Mouse (Mus musculus) bone marrow macrophage, adult 2 months (primary cell): ENCODE measurements around the gene Gmfg. TPM values are rescaled to one million over a fixed set of nuclear protein-coding genes. Genes with fewer than 3 reads are reported as not detected.

ENCODE experiments used
- H3K27ac ChIP-seq: 2 replicates; pipeline ENCODE4 v1.5.1; 2012; ENCODE audit warnings: low read depth, low read length; ENCODE audit not compliant: insufficient read depth
- H3K4me1 ChIP-seq: 2 replicates; pipeline ENCODE4 v1.6.1; 2012; ENCODE audit warnings: low read length; ENCODE audit not compliant: control insufficient read depth, insufficient read depth
- H3K4me3 ChIP-seq: 2 replicates; pipeline ENCODE4 v1.5.1; 2012; ENCODE audit warnings: mild to moderate bottlenecking, low read length, moderate library complexity; ENCODE audit not compliant: insufficient read depth
- CTCF ChIP-seq: IDR thresholded peaks from 2 replicates; pipeline ENCODE4 v1.5.1; 2012; ENCODE audit warnings: low read depth, mild to moderate bottlenecking, low read length, moderate library complexity
- POLR2A ChIP-seq: IDR thresholded peaks from 2 replicates; pipeline ENCODE4 v1.6.1; 2012; ENCODE audit warnings: mild to moderate bottlenecking, low read depth, low read length, borderline replicate concordance
- polyA plus RNA-seq: library from polyadenylated mRNA; stranded (reverse); fragments of >200 nt; gene quantifications from 2 replicates; pipeline ENCODE4 v1.2.4, GENCODE M21; 2012; ENCODE audit not compliant: missing spikeins, insufficient read depth, insufficient read length

The Gmfg gene
- polyA plus RNA-seq, 1 experiment = 349 TPM

GRCm38 (mm10) chr7:28436271-28436904 is 859 bp upstream of the Gmfg start:
- TF ChIP-seq POLR2A (no peak), CTCF (no peak)
- peaks cover 43% of the 10 kb centered on the region for H3K4me1 ChIP-seq
- H3K27ac ChIP-seq = peak overlapping the region; percentile 46
- H3K4me3 ChIP-seq = peak overlapping the region; percentile 73

- Histone ChIP-seq H3K4me1 (peaks cover 44% of the 10 kb centered on the region), H3K4me3 (no peak overlapping the region), H3K27ac (no peak overlapping the region)
- TF ChIP-seq CTCF (no peak), POLR2A (no peak)
These were observed 717 bp downstream of the Gmfg start for GRCm38 (mm10) chr7:28437964-28438363.

GRCm38 (mm10) chr7:28438771-28439170 is 1.5 kb downstream of the Gmfg start:
- H3K4me1 ChIP-seq = peaks cover 40% of the 10 kb centered on the region
- no peak overlapping the region for H3K4me3 ChIP-seq
- TF ChIP-seq CTCF (no peak), POLR2A (no peak)
- no peak overlapping the region for H3K27ac ChIP-seq

- Histone ChIP-seq H3K4me1 (peaks cover 44% of the 10 kb centered on the region), H3K27ac (peak overlapping the region; percentile 89), H3K4me3 (peak overlapping the region; percentile 55)
- TF ChIP-seq POLR2A (no peak), CTCF (no peak)
These were observed 3.5 kb downstream of the Gmfg start for GRCm38 (mm10) chr7:28440739-28441138.

- Histone ChIP-seq H3K27ac (peak overlapping the region; percentile 89), H3K4me3 (peak overlapping the region; percentile 39), H3K4me1 (peaks cover 44% of the 10 kb centered on the region)
- TF ChIP-seq CTCF (no peak), POLR2A (no peak)
These were observed 4.7 kb downstream of the Gmfg start for GRCm38 (mm10) chr7:28441776-28442485.

GRCm38 (mm10) chr7:28442688-28443087 is 5.4 kb downstream of the Gmfg start:
- no peak for TF ChIP-seq CTCF
- TF ChIP-seq POLR2A = no peak
- Histone ChIP-seq H3K27ac (peak overlapping the region; percentile 89), H3K4me1 (peaks cover 39% of the 10 kb centered on the region), H3K4me3 (peak overlapping the region; percentile 21)

- H3K4me1 ChIP-seq = peaks cover 39% of the 10 kb centered on the region
- TF ChIP-seq POLR2A (no peak), CTCF (no peak)
- peak overlapping the region; percentile 73 for H3K27ac ChIP-seq
- no peak overlapping the region for H3K4me3 ChIP-seq
These were observed 7.2 kb downstream of the Gmfg start for GRCm38 (mm10) chr7:28444344-28444974.

- no peak overlapping the region for H3K4me3 ChIP-seq
- H3K27ac ChIP-seq = no peak overlapping the region
- peaks cover 28% of the 10 kb centered on the region for H3K4me1 ChIP-seq
- peak; percentile 77 for TF ChIP-seq CTCF
- TF ChIP-seq POLR2A = no peak
These were observed 9.2 kb downstream of the Gmfg start for GRCm38 (mm10) chr7:28446446-28446845.

- Histone ChIP-seq H3K4me3 (no peak overlapping the region), H3K4me1 (peaks cover 20% of the 10 kb centered on the region)
These were observed 10.0 kb downstream of the Gmfg start for GRCm38 (mm10) chr7:28447101-28447830.

More at GRCm38 (mm10) chr7:28447101-28447830, 10.0 kb downstream of the Gmfg start:
- H3K27ac ChIP-seq = no peak overlapping the region
- TF ChIP-seq CTCF = no peak
- TF ChIP-seq POLR2A = no peak
